Mouse (Mus musculus) forelimb bud, embryonic 11.5 days (tissue): ENCODE results near the gene Grin3b.
A peak's percentile ranks its signal among the peaks of the same experiment; 100 is the strongest.

Source experiments
- DNase-seq: peaks from one replicate; pipeline ENCODE4 v3.0.0-alpha.2; 2012; ENCODE audit warnings: low read depth, low spot score

The Grin3b gene

GRCm38 (mm10) chr10:79970415-79971182 is at the start of gene Grin3b:
TSS of gene Grin3b (plus strand) at chr10:79970715.
- DNase-seq, result no peak

GRCm38 (mm10) chr10:79920958-79921535 is 49.5 kb upstream of the Grin3b start, which contains the start of gene R3hdm4:
TSS of gene R3hdm4 (minus strand) at chr10:79921208.
- no peak for DNase-seq

- DNase-seq, result no peak
Observed at GRCm38 (mm10) chr10:79921572-79921971, 48.9 kb upstream of the Grin3b start.

GRCm38 (mm10) chr10:79924998-79925784 is 45.3 kb upstream of the Grin3b start:
- peak; percentile 88 for DNase-seq

- no peak for DNase-seq
Observed at GRCm38 (mm10) chr10:79925785-79926490, 44.6 kb upstream of the Grin3b start.

- DNase-seq, result peak; percentile 95
Observed at GRCm38 (mm10) chr10:79926491-79927323, 43.8 kb upstream of the Grin3b start, which contains the start of gene Arid3a. TSS of gene Arid3a (plus strand) at chr10:79927043.

- no peak for DNase-seq
Observed at GRCm38 (mm10) chr10:79927324-79928029, 43.0 kb upstream of the Grin3b start.

- DNase-seq, result no peak
Observed at GRCm38 (mm10) chr10:79928030-79928694, 42.4 kb upstream of the Grin3b start.

GRCm38 (mm10) chr10:79928907-79929701 is 41.4 kb upstream of the Grin3b start:
- no peak for DNase-seq

GRCm38 (mm10) chr10:79929967-79930825 is 40.3 kb upstream of the Grin3b start:
- DNase-seq, result no peak

GRCm38 (mm10) chr10:79930826-79931186 is 39.7 kb upstream of the Grin3b start:
- no peak for DNase-seq

GRCm38 (mm10) chr10:79931797-79932196 is 38.7 kb upstream of the Grin3b start:
- no peak for DNase-seq

- peak; percentile 86 for DNase-seq
Observed at GRCm38 (mm10) chr10:79932736-79933135, 37.8 kb upstream of the Grin3b start.

- no peak for DNase-seq
Observed at GRCm38 (mm10) chr10:79933145-79933679, 37.3 kb upstream of the Grin3b start.

- DNase-seq, result no peak
Observed at GRCm38 (mm10) chr10:79933861-79934260, 36.7 kb upstream of the Grin3b start.

- DNase-seq, result no peak
Observed at GRCm38 (mm10) chr10:79934272-79934721, 36.2 kb upstream of the Grin3b start.

GRCm38 (mm10) chr10:79934794-79935569 is 35.5 kb upstream of the Grin3b start:
- no peak for DNase-seq
